Mouse (Mus musculus) liver, postnatal 0 days (tissue): ENCODE results near the gene Gucy2d. TPM values are rescaled to one million over a fixed set of nuclear protein-coding genes. Genes with fewer than 3 reads are reported as not detected.
A peak's percentile ranks its signal among the peaks of the same experiment; 100 is the strongest.

Experiments
- ATAC-seq: fragments of 200-750 bp; cut with Nextera tagmentation; 2 replicates; pipeline ENCODE4 v1.8.0; 2017; ENCODE audit warnings: mild to moderate bottlenecking, moderate library complexity
- DNase-seq: peaks from one replicate; pipeline ENCODE4 v3.0.0-alpha.2; 2016
- H3K27ac ChIP-seq: fragments of 300-500 bp; sonication (generic); 2 replicates; pipeline ENCODE4 v1.5.1; 2014; ENCODE audit warnings: antibody characterized with exemption, moderate library complexity, mild to moderate bottlenecking, low read depth
- H3K27me3 ChIP-seq: fragments of 300-500 bp; sonication (generic); 2 replicates; pipeline ENCODE4 v1.6.1; 2014; ENCODE audit warnings: low read length, control low read depth, mixed read lengths; ENCODE audit not compliant: insufficient read depth
- H3K36me3 ChIP-seq: fragments of 300-500 bp; sonication (generic); replicated peaks from 2 replicates; pipeline ENCODE4 v1.6.1; 2014; ENCODE audit warnings: mild to moderate bottlenecking, control low read depth, low read length, moderate library complexity, mixed read lengths; ENCODE audit not compliant: insufficient read depth
- H3K4me1 ChIP-seq: fragments of 300-500 bp; sonication (generic); 2 replicates; pipeline ENCODE4 v1.6.1; 2014; ENCODE audit warnings: antibody characterized with exemption, mild to moderate bottlenecking, control low read depth; ENCODE audit not compliant: insufficient read depth
- H3K4me2 ChIP-seq: fragments of 300-500 bp; sonication (generic); 2 replicates; pipeline ENCODE4 v1.6.1; 2014; ENCODE audit warnings: low read depth, mild to moderate bottlenecking, low read length, moderate library complexity, mixed read lengths
- H3K4me3 ChIP-seq: fragments of 300-500 bp; sonication (generic); 2 replicates; pipeline ENCODE4 v1.5.1; 2014; ENCODE audit warnings: low read depth, low read length
- H3K9ac ChIP-seq: fragments of 300-500 bp; sonication (generic); replicated peaks from 2 replicates; pipeline ENCODE4 v1.6.1; 2014; ENCODE audit warnings: mild to moderate bottlenecking, moderate library complexity
- H3K9me3 ChIP-seq: fragments of 300-500 bp; sonication (generic); 2 replicates; pipeline ENCODE4 v1.6.1; 2016; ENCODE audit warnings: mild to moderate bottlenecking, control low read depth, low read length, mixed read lengths
- CTCF ChIP-seq: sonication (generic); IDR thresholded peaks from 2 replicates; pipeline ENCODE4 v1.5.1; 2016; ENCODE audit warnings: antibody characterized with exemption, low read depth
- EP300 ChIP-seq: IDR thresholded peaks from 2 replicates; pipeline ENCODE4 v1.6.1; 2016; ENCODE audit warnings: antibody characterized with exemption, low read depth, mild to moderate bottlenecking
- WGBS: fragments of 180-500 bp; shearing (Covaris S2); extraction: QIAGEN DNeasy Blood & Tissue Kit; methylation state at CpG from one replicate; pipeline ENCODE4 v1.1.7; 2014; ENCODE audit not compliant: insufficient replicate concordance; 5-methylcytosine and 5-hydroxymethylcytosine counted together
- polyA plus RNA-seq: library from polyadenylated mRNA; unstranded; fragments of >200 nt; fragmentation: Nextera tagmentation; extraction: Ambion mirVana; gene quantifications from 2 replicates; pipeline ENCODE4 v1.2.1, GENCODE M21; 2015

Gucy2d gene
- polyA plus RNA-seq, 1 experiment from 2014 or later: not detected

DNA sequence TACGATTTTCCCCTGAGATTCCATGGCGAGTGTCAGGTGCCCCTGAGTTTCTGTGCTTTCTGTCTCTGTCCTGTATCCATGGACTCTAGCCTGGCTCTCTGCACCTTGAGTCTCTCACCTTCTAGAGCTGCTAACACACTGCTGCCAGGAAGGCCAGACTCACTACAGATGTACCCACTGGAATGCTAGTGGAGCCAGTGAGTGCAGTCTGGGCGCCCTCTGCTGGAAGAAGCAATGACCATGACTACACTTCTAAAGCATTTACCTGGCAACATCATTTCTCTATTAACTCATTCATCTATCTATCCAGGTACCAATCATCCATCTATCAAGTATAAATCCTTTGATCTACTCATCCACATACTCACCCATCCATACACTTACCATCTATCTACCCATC lies 9.4 kb upstream of the Gucy2d start:
- H3K4me2 ChIP-seq: no peak overlapping the region
- no peaks in the 10 kb centered on the region for H3K27me3 ChIP-seq
- 48% methylated on average over 3 of the region's 3 CpGs for WGBS
- ATAC-seq: peak; percentile 49; the same call in 1 of the 2 replicates
- no peak overlapping the region for H3K27ac ChIP-seq
- peak; percentile 78 for DNase-seq
- H3K9ac ChIP-seq: no peak overlapping the region
- H3K9me3 ChIP-seq: no peaks in the 10 kb centered on the region
- H3K4me3 ChIP-seq: no peak overlapping the region
- no peaks in the 10 kb centered on the region for H3K4me1 ChIP-seq
- no peaks in the 10 kb centered on the region for H3K36me3 ChIP-seq
- peak; percentile 91 for TF ChIP-seq CTCF
- TF ChIP-seq EP300: no peak

DNA sequence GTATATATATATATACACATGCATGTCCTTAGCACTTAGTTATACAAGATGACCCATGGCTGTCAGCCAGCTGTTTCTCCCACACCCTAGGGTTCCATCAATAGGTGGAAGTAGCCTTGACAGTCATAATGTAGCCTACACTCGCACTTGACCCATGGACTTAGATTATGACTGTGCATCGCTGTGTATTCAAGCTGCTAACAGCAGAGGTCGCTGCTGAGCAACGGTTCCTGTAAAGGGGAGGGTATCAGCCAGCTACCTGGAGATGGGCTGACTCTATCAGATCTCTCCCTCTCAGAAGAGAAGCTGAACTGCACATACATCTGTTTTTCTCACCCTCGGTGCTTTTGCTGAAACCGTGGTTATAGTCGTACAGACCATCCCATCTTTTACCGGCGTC lies 2.6 kb upstream of the Gucy2d start:
- Histone ChIP-seq H3K27me3 (no peaks in the 10 kb centered on the region), H3K4me1 (no peaks in the 10 kb centered on the region), H3K4me2 (no peak overlapping the region), H3K9me3 (no peaks in the 10 kb centered on the region), H3K4me3 (no peak overlapping the region), H3K9ac (no peak overlapping the region), H3K36me3 (no peaks in the 10 kb centered on the region), H3K27ac (no peak overlapping the region)
- 32% methylated on average over 9 of the region's 9 CpGs for WGBS
- ATAC-seq (no peak), DNase-seq (peak; percentile 54)
- no peak for TF ChIP-seq EP300
- TF ChIP-seq CTCF: peak; percentile 73

DNA sequence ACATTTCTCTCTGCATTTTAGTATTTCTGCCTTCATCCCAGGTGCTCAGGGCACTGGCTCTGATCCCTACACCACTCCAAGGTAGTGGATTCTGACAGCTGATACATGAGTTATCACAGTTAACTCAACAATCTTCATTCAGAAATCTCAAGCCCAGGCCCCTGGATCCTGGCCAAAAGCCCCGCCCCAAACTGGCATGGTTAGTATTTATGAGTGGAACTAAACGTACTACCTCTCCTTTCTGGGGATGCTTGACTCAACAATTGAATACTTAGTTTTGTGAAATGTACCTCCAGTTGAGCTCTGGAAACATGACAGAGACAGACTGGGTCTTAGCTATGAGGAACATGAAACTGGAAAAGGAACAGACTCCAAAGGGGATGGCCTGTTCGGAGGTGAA lies 6.7 kb downstream of the Gucy2d start:
- H3K9ac ChIP-seq: no peak overlapping the region
- H3K27me3 ChIP-seq: no peaks in the 10 kb centered on the region
- H3K27ac ChIP-seq: no peak overlapping the region
- H3K4me1 ChIP-seq: no peaks in the 10 kb centered on the region
- no peak overlapping the region for H3K4me2 ChIP-seq
- H3K36me3 ChIP-seq: no peaks in the 10 kb centered on the region
- H3K9me3 ChIP-seq: no peaks in the 10 kb centered on the region
- ATAC-seq (no peak), DNase-seq (no peak)
- TF ChIP-seq EP300: no peak
- no peak for TF ChIP-seq CTCF
- H3K4me3 ChIP-seq: no peak overlapping the region
- WGBS: 69% methylated on average over 3 of the region's 3 CpGs

DNA sequence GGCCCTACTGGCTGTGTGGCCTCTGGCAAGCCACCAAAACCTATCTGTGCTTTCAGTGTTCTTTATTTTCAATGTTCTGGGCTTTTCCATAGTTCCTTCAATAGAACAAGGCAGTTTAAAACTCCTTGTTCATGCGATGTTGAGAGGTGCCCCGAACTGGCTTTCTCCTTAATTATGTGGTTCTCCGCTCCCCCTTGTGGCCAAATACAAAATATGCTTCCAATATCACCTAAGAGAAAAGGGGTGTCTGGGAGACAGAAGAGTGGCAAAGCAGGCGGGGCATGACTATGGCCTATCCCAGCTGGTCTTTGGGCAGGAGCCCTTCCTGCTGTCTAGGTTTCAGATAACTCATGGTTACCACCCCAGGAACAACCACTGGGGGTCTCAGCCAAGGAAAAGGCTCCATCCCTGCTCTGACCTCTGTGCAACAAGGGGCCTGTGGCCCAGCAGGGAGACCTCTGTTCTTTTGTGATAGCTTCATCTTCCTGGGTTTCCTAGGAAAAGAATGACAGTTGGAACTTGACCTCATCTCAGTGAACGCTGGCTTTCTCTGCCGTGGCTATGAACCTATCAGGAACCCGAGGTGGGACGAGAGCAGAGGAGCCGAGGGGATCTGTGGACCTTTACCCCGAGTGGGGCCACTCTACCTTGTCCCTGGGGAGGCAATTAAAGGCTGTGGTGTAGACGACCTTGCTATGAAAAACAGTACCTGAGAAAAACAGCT lies 7.5 kb downstream of the Gucy2d start:
- WGBS: 52% methylated on average over 11 of the region's 11 CpGs
- DNase-seq: no peak
- Histone ChIP-seq H3K27ac (no peak overlapping the region), H3K36me3 (no peaks in the 10 kb centered on the region), H3K9ac (no peak overlapping the region), H3K4me3 (no peak overlapping the region), H3K4me1 (no peaks in the 10 kb centered on the region), H3K27me3 (no peaks in the 10 kb centered on the region), H3K4me2 (no peak overlapping the region), H3K9me3 (no peaks in the 10 kb centered on the region)
- TF ChIP-seq CTCF: peak; percentile 68
- no peak for TF ChIP-seq EP300
- ATAC-seq: no peak

DNA sequence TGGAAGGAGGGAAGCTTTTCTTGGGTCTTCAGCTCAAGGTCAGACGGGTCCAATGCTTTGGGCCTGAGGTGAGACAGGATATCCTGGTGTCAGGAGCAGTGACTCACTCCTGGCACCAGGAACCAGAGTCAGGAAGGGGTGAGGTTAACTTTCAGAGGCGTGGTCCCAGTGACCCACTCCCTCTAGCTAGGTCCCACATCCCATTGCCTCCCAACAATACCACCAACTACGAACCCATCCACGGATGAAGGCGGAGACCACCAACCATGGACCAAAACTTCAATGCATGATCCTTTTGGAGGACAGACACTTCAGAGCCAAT lies 8.1 kb downstream of the Gucy2d start:
- no peaks in the 10 kb centered on the region for H3K36me3 ChIP-seq
- DNase-seq (no peak), ATAC-seq (no peak)
- H3K27me3 ChIP-seq: no peaks in the 10 kb centered on the region
- no peak overlapping the region for H3K27ac ChIP-seq
- H3K4me1 ChIP-seq: no peaks in the 10 kb centered on the region
- WGBS: 77% methylated on average over 5 of the region's 5 CpGs
- H3K4me3 ChIP-seq: no peak overlapping the region
- no peaks in the 10 kb centered on the region for H3K9me3 ChIP-seq
- H3K9ac ChIP-seq: no peak overlapping the region
- no peak overlapping the region for H3K4me2 ChIP-seq
- TF ChIP-seq EP300: no peak
- TF ChIP-seq CTCF: no peak

DNA sequence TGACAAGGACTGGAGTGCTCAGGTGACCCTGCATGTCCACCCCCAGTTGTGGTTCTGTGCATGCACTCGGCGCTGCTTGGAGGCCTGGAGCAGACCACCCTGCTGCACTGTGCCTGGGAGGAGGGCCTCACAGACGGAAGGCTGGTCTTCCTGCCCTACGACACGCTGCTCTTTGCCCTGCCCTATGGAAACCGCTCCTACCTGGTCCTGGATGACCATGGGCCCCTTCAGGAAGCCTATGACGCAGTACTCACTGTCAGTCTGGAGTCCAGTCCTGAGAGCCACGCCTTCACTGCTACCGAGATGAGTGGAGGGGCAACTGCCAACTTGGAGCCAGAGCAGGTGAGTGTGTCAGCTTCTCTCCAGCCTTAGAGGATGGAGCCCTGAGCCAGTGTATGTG lies 9.5 kb downstream of the Gucy2d start:
- ATAC-seq (no peak), DNase-seq (no peak)
- Histone ChIP-seq H3K27me3 (no peaks in the 10 kb centered on the region), H3K4me3 (no peak overlapping the region), H3K36me3 (no peaks in the 10 kb centered on the region), H3K27ac (no peak overlapping the region), H3K9ac (no peak overlapping the region), H3K4me2 (no peak overlapping the region), H3K9me3 (no peaks in the 10 kb centered on the region), H3K4me1 (no peaks in the 10 kb centered on the region)
- WGBS: 68% methylated on average over 9 of the region's 9 CpGs
- TF ChIP-seq CTCF (no peak), EP300 (no peak)
